Mouse (Mus musculus): ENCODE results near the gene Gramd1b.

Gene Gramd1b

GRCm38 (mm10) chr9:40296251-40296650, 234.9 kb downstream of the Gramd1b start:
- no peak for DNase-seq

- DNase-seq: no peak
Observed at GRCm38 (mm10) chr9:40294866-40295265, 236.3 kb downstream of the Gramd1b start.

DNA sequence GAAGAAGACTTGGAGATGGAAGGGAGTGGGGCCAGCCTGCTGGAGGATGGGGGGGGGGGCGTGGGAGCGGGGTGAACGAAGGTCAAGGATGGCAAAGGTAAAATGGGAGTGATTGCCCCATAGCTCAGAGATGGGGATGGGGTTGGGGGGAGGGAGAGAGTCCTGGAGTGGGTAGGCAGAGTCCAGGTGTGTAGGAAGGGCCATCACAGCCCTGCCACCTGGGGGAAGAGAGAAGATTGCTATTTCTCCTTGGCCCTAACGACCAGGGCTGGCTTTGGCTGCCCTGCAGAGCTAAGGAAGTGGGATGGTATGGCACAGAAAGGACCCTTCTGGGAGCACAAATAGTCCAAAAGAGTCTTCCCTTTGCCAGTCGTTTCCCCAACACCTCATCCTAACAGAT, 237.0 kb downstream of the Gramd1b start:
- no peak for DNase-seq

GRCm38 (mm10) chr9:40293740-40294139, 237.4 kb downstream of the Gramd1b start:
- no peak for DNase-seq

DNA sequence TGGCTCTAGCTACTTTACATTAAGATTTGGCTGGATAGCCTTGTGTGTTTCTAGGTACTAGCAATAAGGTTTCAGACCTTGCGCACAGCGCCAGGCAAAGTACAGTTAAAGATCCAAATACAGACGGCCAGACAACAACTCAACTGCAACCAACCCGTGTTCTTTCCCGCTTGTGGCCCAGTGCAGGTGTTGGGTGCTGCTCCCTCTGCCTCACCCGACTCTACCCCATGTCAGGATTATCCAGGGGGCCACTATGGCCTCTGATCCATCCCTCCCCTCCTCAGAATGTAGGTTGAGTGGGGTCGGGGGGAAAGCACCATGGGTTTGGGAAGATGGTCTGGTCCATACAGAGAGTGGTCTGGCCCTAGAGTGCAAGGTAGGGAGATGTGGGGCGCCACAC, 237.9 kb downstream of the Gramd1b start:
- no peak for DNase-seq

GRCm38 (mm10) chr9:40292475-40292874, 238.7 kb downstream of the Gramd1b start:
- DNase-seq: no peak

DNA sequence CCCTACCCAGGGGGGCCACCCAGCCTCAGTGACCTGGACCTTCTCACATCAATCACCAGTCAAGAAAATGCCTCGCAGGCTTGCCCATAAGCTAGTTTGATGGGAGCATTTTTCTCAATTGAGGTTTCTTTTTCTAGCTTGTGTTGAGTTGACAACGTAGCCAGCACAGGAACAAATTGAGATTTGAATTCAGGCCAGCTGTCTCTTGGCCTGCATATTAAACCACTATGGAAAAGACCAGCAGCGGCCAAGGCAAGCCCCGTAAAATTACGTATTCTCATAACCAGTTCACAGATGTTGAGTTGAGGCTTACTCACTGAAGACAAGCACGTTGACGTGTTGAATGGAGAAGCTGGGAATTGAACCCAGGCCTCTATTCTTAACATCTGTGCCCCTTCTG, 248.2 kb downstream of the Gramd1b start:
- DNase-seq: no peak

- no peak for DNase-seq
Observed at GRCm38 (mm10) chr9:40279438-40279837, 251.7 kb downstream of the Gramd1b start.

DNA sequence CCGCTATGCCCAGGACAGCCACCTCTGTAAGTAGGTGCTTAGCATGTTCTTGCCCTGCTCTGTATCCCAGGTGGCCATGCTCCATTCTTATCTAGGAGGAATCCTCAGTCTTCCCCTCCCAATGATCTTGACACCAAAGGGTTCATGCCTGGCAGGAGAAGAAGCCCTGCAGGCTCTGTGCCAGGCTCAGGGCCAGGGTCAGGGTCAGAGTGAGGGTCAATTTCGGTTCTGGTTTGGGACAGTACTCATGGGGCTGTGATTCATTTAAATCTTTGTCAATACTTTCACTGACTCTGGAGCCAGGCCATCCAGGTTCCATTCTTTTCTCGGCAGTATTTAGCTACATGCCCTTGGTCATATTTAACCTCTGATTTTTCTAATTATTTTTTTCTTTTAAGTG, 253.5 kb downstream of the Gramd1b start:
- no peak for DNase-seq

DNA sequence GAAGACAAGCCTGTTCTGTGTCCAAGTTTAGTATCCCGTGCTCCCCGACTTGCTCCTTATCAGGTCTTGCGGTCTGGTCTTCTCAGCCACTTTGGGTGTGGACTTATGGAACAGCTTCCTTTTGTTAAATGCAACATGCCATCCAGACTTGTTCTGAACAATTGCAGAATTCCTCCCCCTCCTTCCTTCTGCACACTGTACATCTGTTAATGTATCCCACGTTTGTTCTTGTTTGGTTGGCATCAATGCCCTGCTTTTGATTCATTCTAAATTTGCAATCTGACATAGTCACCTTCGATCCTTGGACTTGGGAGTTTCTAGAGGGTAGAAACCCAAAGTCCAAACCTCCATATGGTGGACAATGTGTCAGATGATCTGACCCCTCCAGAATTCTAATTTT, 255.3 kb downstream of the Gramd1b start:
- no peak for DNase-seq

- no peak for DNase-seq
Observed at GRCm38 (mm10) chr9:40272822-40273221, 258.4 kb downstream of the Gramd1b start.

DNA sequence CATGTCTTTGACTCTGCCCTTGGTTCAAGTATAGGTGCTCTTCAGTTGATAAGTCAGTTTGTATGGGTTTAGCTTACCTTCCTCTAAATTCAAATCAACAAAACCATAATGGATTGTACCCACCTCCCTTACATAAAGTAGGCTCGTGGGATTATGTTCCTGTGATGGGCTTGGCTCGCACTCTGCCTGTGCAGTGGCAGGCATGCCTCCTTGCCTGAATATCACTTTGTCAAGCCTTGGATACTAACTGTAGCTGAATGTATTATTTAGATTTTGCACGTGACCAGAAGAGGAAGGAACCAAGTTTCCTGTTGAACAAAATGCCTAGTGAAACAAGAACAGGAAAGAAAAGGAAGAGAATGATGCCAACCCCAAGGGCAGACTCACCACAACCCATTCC, 260.1 kb downstream of the Gramd1b start:
- DNase-seq: no peak

GRCm38 (mm10) chr9:40269880-40270279, 261.3 kb downstream of the Gramd1b start:
- DNase-seq: no peak

DNA sequence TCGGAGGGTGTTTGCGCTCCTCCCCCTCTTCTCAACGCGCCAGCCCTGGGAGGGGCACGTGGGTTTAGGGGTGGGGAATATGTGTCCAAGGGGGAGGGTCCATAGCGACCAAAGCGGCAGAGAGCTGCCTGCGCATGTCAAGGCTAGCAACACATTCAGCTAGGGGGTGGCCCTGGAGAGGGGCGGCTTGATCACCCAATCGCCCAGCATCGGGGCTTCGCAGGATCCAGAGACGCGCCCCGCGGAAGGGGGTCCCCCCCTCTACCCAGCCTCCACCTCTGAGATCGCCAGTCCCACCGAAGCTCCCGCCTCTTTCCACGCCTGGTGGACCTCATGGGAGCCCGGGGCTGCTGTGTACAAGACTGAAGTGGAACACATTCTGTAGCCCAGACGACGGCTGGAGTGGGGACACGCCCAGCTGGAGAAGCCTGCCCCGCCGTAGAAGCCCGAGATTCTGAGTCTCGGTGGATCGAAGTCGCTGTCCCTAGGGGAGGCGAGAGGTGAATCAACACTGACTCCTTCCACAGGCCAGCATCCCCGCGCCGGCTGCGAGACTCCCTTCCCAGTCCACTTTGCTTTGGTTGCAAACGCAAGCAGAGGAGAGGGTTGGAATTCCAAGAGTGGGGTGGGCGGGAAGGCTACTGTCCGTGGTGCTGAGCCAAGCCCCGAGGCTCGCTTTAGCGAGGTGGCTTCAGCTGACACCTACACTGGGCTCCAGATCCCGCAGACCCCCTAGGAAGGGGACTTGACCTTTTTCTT, 261.9 kb downstream of the Gramd1b start, which contains the start of gene Scn3b:
Scn3b (plus strand) TSS at position 115 of the 759 bp plus-strand sequence.
- no peak for DNase-seq

DNA sequence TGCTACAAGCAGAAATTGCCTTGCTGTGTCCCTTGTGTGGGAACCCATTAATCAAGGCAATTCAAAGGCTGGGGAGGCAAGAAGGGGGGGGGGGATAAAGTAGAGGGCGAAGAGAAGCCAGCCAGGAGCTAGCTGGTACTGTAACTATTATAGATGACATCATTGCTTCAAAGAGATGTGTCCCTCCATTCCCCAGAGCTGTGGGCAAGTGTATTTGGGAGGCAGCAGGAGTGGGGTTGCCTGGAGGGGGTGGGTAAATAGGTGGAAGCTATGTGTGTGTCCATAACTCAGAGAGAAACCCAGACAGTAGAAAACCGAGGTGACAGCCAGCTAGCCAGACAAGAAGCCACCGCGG, 262.5 kb downstream of the Gramd1b start:
- no peak for DNase-seq

DNA sequence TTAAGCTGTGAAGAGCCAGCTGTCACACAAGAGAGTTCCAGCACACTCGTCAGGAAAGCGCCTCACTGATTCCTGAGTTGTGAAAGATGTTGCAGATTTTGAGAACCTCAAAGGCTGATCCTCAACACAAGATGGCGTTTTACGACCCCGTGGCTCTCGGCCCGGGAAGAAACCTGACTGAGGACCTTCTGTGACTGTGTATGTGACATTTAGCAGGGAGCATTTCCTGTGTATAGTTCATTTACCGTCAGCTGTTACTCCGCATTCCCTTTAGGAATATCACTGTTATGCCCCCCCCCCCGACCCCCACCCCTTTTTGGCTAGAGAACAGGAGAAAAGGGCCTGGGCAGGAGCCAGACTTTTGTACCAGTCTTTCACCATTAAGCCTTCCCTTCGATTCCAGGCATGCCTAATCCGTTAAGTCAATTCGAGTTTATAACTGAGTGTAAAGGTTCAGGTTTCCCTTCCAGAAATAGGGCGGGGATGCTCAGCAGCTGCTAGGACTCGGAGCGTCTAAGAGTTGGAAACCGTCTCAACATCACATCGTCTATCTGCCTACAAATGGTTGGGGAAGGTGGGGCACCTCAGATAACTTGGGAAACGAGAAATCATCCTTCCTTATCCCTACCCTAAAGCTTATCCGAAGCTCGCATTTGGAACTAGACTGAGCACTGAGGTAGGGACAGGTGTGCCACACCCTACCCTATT, 263.0 kb downstream of the Gramd1b start:
- DNase-seq: no peak

- no peak for DNase-seq
Observed at GRCm38 (mm10) chr9:40263874-40264273, 267.3 kb downstream of the Gramd1b start.

GRCm38 (mm10) chr9:40252459-40252858, 278.7 kb downstream of the Gramd1b start:
- no peak for DNase-seq

- no peak for DNase-seq
Observed at GRCm38 (mm10) chr9:40249106-40249505, 282.1 kb downstream of the Gramd1b start.

- no peak for DNase-seq
Observed at GRCm38 (mm10) chr9:40246702-40247101, 284.5 kb downstream of the Gramd1b start.

- no peak for DNase-seq
Observed at GRCm38 (mm10) chr9:40245974-40246665, 285.1 kb downstream of the Gramd1b start.

DNA sequence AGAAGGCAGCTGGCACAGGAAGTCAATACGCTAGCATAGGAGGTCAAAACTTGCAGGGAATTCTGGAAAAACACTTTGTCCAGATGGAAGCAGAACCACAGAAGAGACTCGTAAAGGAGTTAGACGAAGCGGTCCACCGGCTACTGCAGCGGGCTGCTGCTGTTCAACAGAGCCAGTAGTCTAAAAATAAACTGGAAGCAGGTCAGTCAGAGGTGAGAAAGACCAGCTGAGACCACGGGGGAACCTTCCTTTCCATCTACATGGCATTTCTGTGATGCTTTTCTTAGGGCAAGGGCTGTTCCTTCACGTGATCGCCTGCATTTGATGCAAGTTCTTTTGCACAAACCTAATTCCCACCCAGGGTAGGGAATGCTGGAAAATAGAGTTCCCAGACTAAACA, 285.7 kb downstream of the Gramd1b start:
- DNase-seq: no peak
